Mouse (Mus musculus): ENCODE data around the gene Ccdc7a. TPM values are rescaled to one million over a fixed set of nuclear protein-coding genes. Genes with fewer than 3 reads are reported as not detected.

Ccdc7a gene
- total and polyA plus RNA-seq, 3 experiments, result not detected

DNA sequence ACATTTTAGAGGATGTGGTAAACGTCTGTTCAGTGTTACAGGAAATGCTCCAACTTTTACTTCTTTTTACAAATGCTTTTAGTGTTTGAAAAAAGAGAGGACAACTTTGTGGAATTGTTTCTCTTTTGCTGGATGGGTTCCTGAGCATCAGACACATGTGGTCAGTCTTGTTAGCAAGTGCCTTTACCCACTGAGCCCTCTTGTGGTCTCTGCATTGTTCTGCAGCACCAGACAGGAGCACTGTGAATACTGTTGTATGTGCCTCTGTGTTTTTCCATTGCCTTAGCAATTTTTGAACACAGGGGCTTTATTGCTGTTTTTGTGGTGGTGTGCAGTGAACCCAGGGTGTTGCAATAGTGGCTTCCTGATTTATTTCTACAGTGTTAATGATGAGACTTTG, 340.5 kb downstream of the Ccdc7a start (continued):
- TF ChIP-seq SIN3A (IDR thresholded peaks at IDR 0.05; ENCODE audit: low read length) (no peak), NRF1 (IDR thresholded peaks at IDR 0.05; ENCODE audit: low read depth, low read length) (no peak), JUN (IDR thresholded peaks at IDR 0.05; ENCODE audit: insufficient read depth, low read depth, low read length) (no peak), E2F4 (IDR thresholded peaks at IDR 0.05; ENCODE audit: insufficient replicate concordance, low read depth, low read length) (no peak), ETS1 (conservative IDR thresholded peaks at IDR 0.05; ENCODE audit: low read depth, low read length) (no peak), SMC3 (IDR thresholded peaks at IDR 0.05; ENCODE audit: low read depth, low read length) (peak; percentile 71), POLR2A (IDR thresholded peaks at IDR 0.05; ENCODE audit: low read depth, low read length) (no peak), RAD21 (IDR thresholded peaks at IDR 0.05; ENCODE audit: low read depth, low read length) (peak; percentile 60), TBP (conservative IDR thresholded peaks at IDR 0.05; ENCODE audit: low read depth, low read length) (no peak)

- Histone ChIP-seq H3K36me3 (replicated peaks in 1 of 2; ENCODE audit: control insufficient read depth in 1 of 2, insufficient read depth in 1 of 2, low read length in 1 of 2) (peaks cover 35 to 89% of the 10 kb centered on the region in 2 experiments), H3K27me3 (replicated peaks) (no peaks in the 10 kb centered on the region), H3K9ac (ENCODE audit: insufficient read depth, low read depth) (no peak overlapping the region), H3K9me3 (replicated peaks; ENCODE audit: low read length) (no peaks in the 10 kb centered on the region), H3K27ac (ENCODE audit: insufficient read depth, low read depth) (no peak overlapping the region), H3K4me2 (ENCODE audit: insufficient read depth, low read depth, poor library complexity, severe bottlenecking) (no peak overlapping the region), H3K4me3 (replicated peaks in 1 of 3; ENCODE audit: low read depth in 2 of 3, low read length in 2 of 3, poor library complexity in 1 of 3) (no peak overlapping the region), H3K79me2 (replicated peaks; ENCODE audit: control insufficient read depth, extremely low read depth, insufficient read depth, poor library complexity, severe bottlenecking) (no peaks in the 10 kb centered on the region), H3K4me1 (ENCODE audit: control insufficient read depth in 1 of 2, insufficient read depth in 2 of 2) (peaks cover 0 to 8% of the 10 kb centered on the region in 2 experiments; a peak in 1 of 4 replicates)
- in situ Hi-C loops (cut with MboI; ENCODE audit: low pct_ligation_motif_present, low pct_unique_long_range_greater_than_20kb, low sequenced_read_pairs) (loop anchor here (10.0 kb wide), 1 partner anchor 61 kb away; no protein-coding TSS in a partner anchor), dilution Hi-C loops (cut with MboI; ENCODE audit: extremely low pct_ligation_motif_present, extremely low pct_unique_long_range_greater_than_20kb, low sequenced_read_pairs) (no loop called here)
- DNase-seq (ENCODE audit: extremely low read depth), result no peak
- TF ChIP-seq RCOR1 (conservative IDR thresholded peaks at IDR 0.05; ENCODE audit: low read depth, low read length), result no peak
- no peak for TF ChIP-seq GABPA (IDR thresholded peaks at IDR 0.05; ENCODE audit: insufficient replicate concordance, low read depth, low read length)
- TF ChIP-seq USF2 (conservative IDR thresholded peaks at IDR 0.05; ENCODE audit: low read depth, low read length), result no peak
Observed at GRCm38 (mm10) chr8:128716184-128716583, 349.1 kb downstream of the Ccdc7a start.

- in situ Hi-C loops (cut with MboI; ENCODE audit: low pct_ligation_motif_present, low pct_unique_long_range_greater_than_20kb, low sequenced_read_pairs) (no loop called here), dilution Hi-C loops (cut with MboI; ENCODE audit: extremely low pct_ligation_motif_present, extremely low pct_unique_long_range_greater_than_20kb, low sequenced_read_pairs) (no loop called here)
- Histone ChIP-seq H3K36me3 (replicated peaks in 1 of 2; ENCODE audit: control insufficient read depth in 1 of 2, insufficient read depth in 1 of 2, low read length in 1 of 2) (peaks cover 21 to 82% of the 10 kb centered on the region in 2 experiments), H3K4me2 (ENCODE audit: insufficient read depth, low read depth, poor library complexity, severe bottlenecking) (no peak overlapping the region), H3K9me3 (replicated peaks; ENCODE audit: low read length) (no peaks in the 10 kb centered on the region), H3K27ac (ENCODE audit: insufficient read depth, low read depth) (no peak overlapping the region), H3K27me3 (replicated peaks) (no peaks in the 10 kb centered on the region), H3K4me1 (ENCODE audit: control insufficient read depth in 1 of 2, insufficient read depth in 2 of 2) (peaks cover 0 to 12% of the 10 kb centered on the region in 2 experiments; a peak in 2 of 4 replicates), H3K9ac (ENCODE audit: insufficient read depth, low read depth) (no peak overlapping the region), H3K79me2 (replicated peaks; ENCODE audit: control insufficient read depth, extremely low read depth, insufficient read depth, poor library complexity, severe bottlenecking) (no peaks in the 10 kb centered on the region; the same call in 1 of the 2 replicates), H3K4me3 (replicated peaks in 1 of 3; ENCODE audit: low read depth in 2 of 3, low read length in 2 of 3, poor library complexity in 1 of 3) (no peak overlapping the region)
- peak; percentile 83 for DNase-seq (ENCODE audit: extremely low read depth)
- no peak for TF ChIP-seq ZNF384 (IDR thresholded peaks at IDR 0.05; ENCODE audit: low read depth, low read length)
- TF ChIP-seq MAX (IDR thresholded peaks at IDR 0.05; ENCODE audit: low read length), result no peak
- no peak for TF ChIP-seq KAT2A (IDR thresholded peaks at IDR 0.05; ENCODE audit: insufficient replicate concordance, low read length)
- no peak for TF ChIP-seq IRF4 (IDR thresholded peaks at IDR 0.05; ENCODE audit: low read depth, low read length)
- no peak for TF ChIP-seq CHD2 (IDR thresholded peaks at IDR 0.05; ENCODE audit: low read length)
- TF ChIP-seq EP300 (IDR thresholded peaks at IDR 0.05; ENCODE audit: low read length), result no peak
- no peak for TF ChIP-seq E2F4 (IDR thresholded peaks at IDR 0.05; ENCODE audit: insufficient replicate concordance, low read depth, low read length)
- TF ChIP-seq GABPA (IDR thresholded peaks at IDR 0.05; ENCODE audit: insufficient replicate concordance, low read depth, low read length), result no peak
- no peak for TF ChIP-seq USF2 (conservative IDR thresholded peaks at IDR 0.05; ENCODE audit: low read depth, low read length)
- no peak for TF ChIP-seq BHLHE40 (IDR thresholded peaks at IDR 0.05; ENCODE audit: low read depth, low read length)
- peak; percentile 40 for TF ChIP-seq ZC3H11A (IDR thresholded peaks at IDR 0.05; ENCODE audit: low read depth, low read length)
- no peak for TF ChIP-seq POLR2A (IDR thresholded peaks at IDR 0.05; ENCODE audit: low read depth, low read length)
- no peak for TF ChIP-seq TCF12 (IDR thresholded peaks at IDR 0.05; ENCODE audit: low read depth, low read length)
- no peak for TF ChIP-seq SIN3A (IDR thresholded peaks at IDR 0.05; ENCODE audit: low read length)
- TF ChIP-seq MAFK (IDR thresholded peaks at IDR 0.05; ENCODE audit: insufficient replicate concordance, low read length), result no peak
- TF ChIP-seq UBTF (IDR thresholded peaks at IDR 0.05; ENCODE audit: low read depth, low read length), result no peak
- no peak for TF ChIP-seq JUND (conservative IDR thresholded peaks at IDR 0.05; ENCODE audit: low read depth, low read length)
- TF ChIP-seq RAD21 (IDR thresholded peaks at IDR 0.05; ENCODE audit: low read depth, low read length), result peak; percentile 91
- no peak for TF ChIP-seq POLR2AphosphoS2 (IDR thresholded peaks at IDR 0.05; ENCODE audit: low read depth, low read length)
- TF ChIP-seq ZMIZ1 (IDR thresholded peaks at IDR 0.05; ENCODE audit: low read depth, low read length), result no peak
- no peak for TF ChIP-seq USF1 (IDR thresholded peaks at IDR 0.05; ENCODE audit: low read depth, low read length)
- no peak for TF ChIP-seq TBP (conservative IDR thresholded peaks at IDR 0.05; ENCODE audit: low read depth, low read length)
- no peak for TF ChIP-seq MXI1 (IDR thresholded peaks at IDR 0.05; ENCODE audit: low read depth, low read length)
- TF ChIP-seq JUN (IDR thresholded peaks at IDR 0.05; ENCODE audit: insufficient read depth, low read depth, low read length), result no peak
- TF ChIP-seq CHD1 (IDR thresholded peaks at IDR 0.05; ENCODE audit: low read depth, low read length), result no peak
Observed at GRCm38 (mm10) chr8:128709261-128709660, 356.1 kb downstream of the Ccdc7a start.

Measured in CH12.LX (cell line).